Mouse (Mus musculus): ENCODE data around the gene Gpr75. TPM values are rescaled to one million over a fixed set of nuclear protein-coding genes. Genes with fewer than 3 reads are reported as not detected.

Gpr75 gene
- total and polyA plus RNA-seq, 2 experiments from 2014 or later, result 6.5 to 11.0 TPM

GRCm38 (mm10) chr11:30912311-30912710 is 27.2 kb downstream of the Gpr75 start:
- Histone ChIP-seq H3K4me2 (ENCODE audit: low read depth) (no peak overlapping the region), H3K9ac (no peak overlapping the region), H3K4me1 (ENCODE audit: insufficient read depth) (no peaks in the 10 kb centered on the region), H3K27me3 (ENCODE audit: insufficient read depth, low read length) (no peaks in the 10 kb centered on the region), H3K27ac (ENCODE audit: low read depth, low read length) (no peak overlapping the region), H3K9me3 (ENCODE audit: low read length) (no peaks in the 10 kb centered on the region), H3K4me3 (ENCODE audit: low read depth, low read length) (no peak overlapping the region), H3K36me3 (ENCODE audit: insufficient read depth) (no peaks in the 10 kb centered on the region)
- WGBS, result 96% methylated on average over 3 of the region's 3 CpGs
- ATAC-seq, result no peak
- no peak for TF ChIP-seq CTCF (IDR thresholded peaks at IDR 0.05; ENCODE audit: low read depth)
- no peak for DNase-seq

DNA sequence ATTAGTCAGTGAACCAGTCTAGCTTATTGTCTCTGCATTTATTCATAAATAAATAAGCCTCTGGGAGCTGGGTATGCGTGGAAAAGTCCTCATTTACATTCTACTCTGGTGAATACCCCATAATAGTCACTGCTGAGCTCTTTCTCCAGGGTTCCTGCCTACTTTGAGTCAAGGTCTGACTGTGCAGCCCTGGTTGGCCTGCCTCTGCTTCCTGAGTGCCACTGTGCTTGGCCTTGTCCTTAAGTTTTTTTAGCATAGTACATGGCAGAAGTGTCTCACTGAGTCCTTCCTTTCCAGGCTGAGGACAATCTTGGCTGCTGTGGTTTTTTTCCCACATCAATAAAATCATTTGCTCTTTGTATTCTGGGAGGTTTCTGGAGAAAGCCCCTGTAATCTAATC is 35.5 kb downstream of the Gpr75 start:
- DNase-seq, result no peak
- no peaks in the 10 kb centered on the region for H3K27me3 ChIP-seq (ENCODE audit: insufficient read depth, low read length)
- H3K9ac ChIP-seq, result no peak overlapping the region
- TF ChIP-seq CTCF (IDR thresholded peaks at IDR 0.05; ENCODE audit: low read depth), result no peak
- ATAC-seq, result no peak
- H3K9me3 ChIP-seq (ENCODE audit: low read length), result no peaks in the 10 kb centered on the region
- 58% methylated on average over 1 of the region's 1 CpGs for WGBS
- no peak overlapping the region for H3K4me2 ChIP-seq (ENCODE audit: low read depth)
- peaks cover 8% of the 10 kb centered on the region; the same call in 1 of the 2 replicates for H3K36me3 ChIP-seq (ENCODE audit: insufficient read depth)
- no peak overlapping the region for H3K27ac ChIP-seq (ENCODE audit: low read depth, low read length)
- no peak overlapping the region for H3K4me3 ChIP-seq (ENCODE audit: low read depth, low read length)
- no peaks in the 10 kb centered on the region for H3K4me1 ChIP-seq (ENCODE audit: insufficient read depth)

- ATAC-seq (no peak), DNase-seq (no peak)
- no peak for TF ChIP-seq CTCF (IDR thresholded peaks at IDR 0.05; ENCODE audit: low read depth)
- no peaks in the 10 kb centered on the region for H3K4me1 ChIP-seq (ENCODE audit: insufficient read depth)
- peaks cover 13% of the 10 kb centered on the region; the same call in 1 of the 2 replicates for H3K36me3 ChIP-seq (ENCODE audit: insufficient read depth)
- no peak overlapping the region for H3K4me3 ChIP-seq (ENCODE audit: low read depth, low read length)
- WGBS, result 97% methylated on average over 3 of the region's 3 CpGs
- H3K9ac ChIP-seq, result no peak overlapping the region
- H3K27ac ChIP-seq (ENCODE audit: low read depth, low read length), result no peak overlapping the region
- H3K9me3 ChIP-seq (ENCODE audit: low read length), result no peaks in the 10 kb centered on the region
- no peak overlapping the region for H3K4me2 ChIP-seq (ENCODE audit: low read depth)
- H3K27me3 ChIP-seq (ENCODE audit: insufficient read depth, low read length), result no peaks in the 10 kb centered on the region
Measured at GRCm38 (mm10) chr11:30923283-30923682, 38.1 kb downstream of the Gpr75 start.

GRCm38 (mm10) chr11:30928079-30928478 is 42.9 kb downstream of the Gpr75 start:
- Histone ChIP-seq H3K36me3 (ENCODE audit: insufficient read depth) (peaks cover 16% of the 10 kb centered on the region), H3K27me3 (ENCODE audit: insufficient read depth, low read length) (no peaks in the 10 kb centered on the region), H3K9ac (no peak overlapping the region), H3K9me3 (ENCODE audit: low read length) (no peaks in the 10 kb centered on the region), H3K27ac (ENCODE audit: low read depth, low read length) (no peak overlapping the region), H3K4me3 (ENCODE audit: low read depth, low read length) (no peak overlapping the region), H3K4me1 (ENCODE audit: insufficient read depth) (no peaks in the 10 kb centered on the region), H3K4me2 (ENCODE audit: low read depth) (no peak overlapping the region)
- no peak for ATAC-seq
- DNase-seq, result no peak
- TF ChIP-seq CTCF (IDR thresholded peaks at IDR 0.05; ENCODE audit: low read depth), result no peak

- ATAC-seq (no peak), DNase-seq (no peak)
- Histone ChIP-seq H3K27ac (ENCODE audit: low read depth, low read length) (no peak overlapping the region), H3K9ac (no peak overlapping the region), H3K4me3 (ENCODE audit: low read depth, low read length) (no peak overlapping the region), H3K27me3 (ENCODE audit: insufficient read depth, low read length) (no peaks in the 10 kb centered on the region), H3K9me3 (ENCODE audit: low read length) (no peaks in the 10 kb centered on the region), H3K4me1 (ENCODE audit: insufficient read depth) (no peaks in the 10 kb centered on the region), H3K4me2 (ENCODE audit: low read depth) (no peak overlapping the region), H3K36me3 (ENCODE audit: insufficient read depth) (peaks cover 16% of the 10 kb centered on the region)
- TF ChIP-seq CTCF (IDR thresholded peaks at IDR 0.05; ENCODE audit: low read depth), result no peak
- WGBS, result 100% methylated on average over 1 of the region's 1 CpGs
Measured at GRCm38 (mm10) chr11:30928498-30928897, 43.3 kb downstream of the Gpr75 start.

Other genes starting within 250 kb of the Gpr75 start
- 14.0 and 16.6 TPM in 2 replicates for gene Acyp2, start 235.8 kb upstream of the Gpr75 start, total RNA-seq (2014; rRNA removed)
- gene Acyp2, start 235.8 kb upstream of the Gpr75 start, polyA plus RNA-seq (2015; fragmentation: Nextera tagmentation; extraction: Ambion mirVana), result 25.0 and 28.4 TPM in 2 replicates
- gene Psme4, start 113.6 kb upstream of the Gpr75 start, total RNA-seq (2014; rRNA removed), result 50.9 and 57.4 TPM in 2 replicates
- gene Psme4, start 113.6 kb upstream of the Gpr75 start, polyA plus RNA-seq (2015; fragmentation: Nextera tagmentation; extraction: Ambion mirVana), result 6.1 and 7.8 TPM in 2 replicates
- 25.7 and 28.2 TPM in 2 replicates for gene Asb3, start 58 bp downstream of the Gpr75 start, total RNA-seq (2014; rRNA removed)
- 23.1 and 25.5 TPM in 2 replicates for gene Asb3, start 58 bp downstream of the Gpr75 start, polyA plus RNA-seq (2015; fragmentation: Nextera tagmentation; extraction: Ambion mirVana)
- gene Erlec1, start 69.0 kb downstream of the Gpr75 start, total RNA-seq (2014; rRNA removed), result 9.7 and 13.7 TPM in 2 replicates
- 8.6 and 9.1 TPM in 2 replicates for gene Erlec1, start 69.0 kb downstream of the Gpr75 start, polyA plus RNA-seq (2015; fragmentation: Nextera tagmentation; extraction: Ambion mirVana)
- 18.1 and 27.8 TPM in 2 replicates for gene Chac2, start 101.0 kb downstream of the Gpr75 start, total RNA-seq (2014; rRNA removed)
- 21.9 and 28.4 TPM in 2 replicates for gene Chac2, start 101.0 kb downstream of the Gpr75 start, polyA plus RNA-seq (2015; fragmentation: Nextera tagmentation; extraction: Ambion mirVana)